Mouse (Mus musculus): Measurements from ENCODE around the gene Anxa9. TPM values are rescaled to one million over a fixed set of nuclear protein-coding genes. Genes with fewer than 3 reads are reported as not detected.

The Anxa9 gene
- polyA plus RNA-seq, 1 experiment = 0.97 TPM

DNA sequence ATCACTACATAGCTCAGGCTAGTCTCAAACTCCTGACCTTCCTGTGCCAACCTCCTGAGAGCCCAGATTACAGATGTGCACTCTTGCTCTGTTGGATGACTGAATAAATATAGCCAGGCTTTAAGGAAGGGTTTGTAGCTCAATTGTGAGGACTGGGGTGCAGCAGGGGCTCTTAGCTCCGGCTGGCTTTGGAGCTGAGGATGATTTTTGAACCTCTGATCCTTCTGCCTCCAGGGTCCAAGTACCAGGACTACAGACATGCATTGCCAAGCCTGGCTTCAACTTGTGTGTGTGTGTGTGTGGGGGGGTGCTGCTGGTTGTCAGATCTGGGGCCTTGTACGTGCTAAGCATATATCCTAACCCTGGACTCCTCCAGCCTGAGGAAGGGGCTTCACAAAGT, 14.1 kb downstream of the Anxa9 start:
- TF ChIP-seq GATA1 (IDR thresholded peaks at IDR 0.05; ENCODE audit: low read length) = no peak

DNA sequence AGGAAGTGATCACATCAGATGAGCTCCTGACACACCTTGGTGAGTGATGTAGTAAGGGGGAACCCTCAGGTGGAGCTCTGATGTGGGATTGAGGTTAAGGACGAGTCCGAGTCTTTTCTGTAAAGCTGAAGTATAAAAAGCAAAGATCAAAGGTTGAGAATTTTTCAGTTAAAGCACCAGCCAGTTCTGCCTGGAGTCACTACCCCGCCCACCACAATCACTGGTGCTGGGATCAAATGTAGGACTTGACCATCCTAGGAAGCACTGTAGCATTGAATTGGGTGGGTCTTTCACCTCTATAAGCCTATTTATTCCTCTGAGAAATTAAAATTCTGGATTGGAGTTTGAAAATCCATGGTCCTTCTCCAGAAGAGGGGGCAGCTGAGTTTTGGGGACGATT, 15.9 kb downstream of the Anxa9 start:
- no peak for TF ChIP-seq GATA1 (IDR thresholded peaks at IDR 0.05; ENCODE audit: low read length)

DNA sequence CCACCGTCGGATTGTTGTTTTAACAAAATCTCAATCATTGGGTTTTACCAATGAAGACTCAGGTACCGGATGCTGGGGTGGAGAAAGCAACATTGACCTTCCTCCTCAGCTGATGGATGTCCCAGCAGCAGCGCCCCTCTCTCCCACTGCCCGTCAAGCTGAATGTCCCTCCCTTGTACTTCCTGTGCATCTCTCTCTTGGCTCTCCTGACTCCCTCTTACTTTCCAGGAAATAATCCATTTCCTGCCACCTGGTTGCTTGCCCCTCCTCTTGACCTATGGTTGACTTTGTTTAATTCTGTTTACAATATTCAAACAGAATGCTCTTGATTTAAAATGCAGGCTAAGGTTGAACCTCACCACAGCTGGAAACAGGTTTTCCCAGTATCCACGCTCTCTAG, 16.8 kb downstream of the Anxa9 start:
- TF ChIP-seq GATA1 (IDR thresholded peaks at IDR 0.05; ENCODE audit: low read length) = no peak

DNA sequence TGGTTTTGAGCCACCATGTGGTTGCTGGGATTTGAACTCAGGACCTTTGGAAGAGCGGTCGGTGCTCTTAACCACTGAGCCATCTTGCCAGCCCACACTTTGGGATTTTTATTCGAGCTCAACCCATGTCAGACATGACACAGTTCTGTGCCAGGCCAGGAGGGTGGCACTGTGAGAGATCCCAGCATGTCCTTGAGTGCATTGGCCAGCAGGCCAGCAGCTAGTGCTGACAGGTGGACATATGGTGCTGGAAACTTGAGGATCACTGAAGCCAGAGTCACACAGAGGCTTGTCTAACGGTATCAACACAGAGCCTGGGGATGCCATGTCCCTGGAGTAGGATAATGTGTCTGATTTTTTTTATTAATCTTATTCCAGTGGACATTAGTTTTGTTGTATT, 17.6 kb downstream of the Anxa9 start:
- no peak for TF ChIP-seq GATA1 (IDR thresholded peaks at IDR 0.05; ENCODE audit: low read length)

DNA sequence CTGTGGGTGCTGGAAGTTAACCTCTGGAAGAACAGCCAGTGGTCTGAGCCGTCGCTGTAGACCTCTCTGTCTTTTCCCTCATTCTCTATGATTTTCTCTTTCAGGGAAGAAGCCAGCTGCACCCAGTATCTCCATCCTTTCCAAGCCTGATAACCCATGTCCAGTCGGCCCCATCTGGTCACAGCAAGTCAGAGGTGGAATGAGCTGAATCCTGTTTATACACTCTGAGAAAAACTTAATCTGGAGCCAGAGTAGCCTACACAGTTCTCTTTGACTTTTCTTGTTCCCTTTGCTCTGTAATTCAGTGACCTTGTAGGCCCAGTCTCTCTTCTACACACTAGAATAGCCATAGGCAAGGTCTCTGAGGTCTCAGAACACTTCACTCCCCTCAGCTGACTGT, 19.4 kb downstream of the Anxa9 start:
- TF ChIP-seq GATA1 (IDR thresholded peaks at IDR 0.05; ENCODE audit: low read length) = no peak

DNA sequence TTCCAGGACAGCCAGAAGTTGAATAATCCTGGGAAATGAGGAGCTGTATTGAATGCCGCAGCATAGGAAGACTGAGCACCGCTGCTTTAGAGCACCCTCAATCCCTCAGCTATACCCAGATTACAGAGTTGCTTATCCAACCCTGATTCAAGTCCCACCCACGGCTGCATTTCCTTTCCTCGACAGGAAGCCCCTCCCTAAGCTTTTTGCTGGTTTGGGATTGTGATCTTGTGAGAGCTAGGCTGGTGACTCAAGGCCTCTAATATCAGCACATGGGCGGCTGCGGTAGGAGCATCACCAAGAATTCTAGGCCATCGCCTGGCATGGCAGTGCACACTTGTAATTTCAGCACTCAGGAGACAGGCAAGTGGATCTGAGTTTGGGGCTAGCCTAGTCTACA, 20.5 kb downstream of the Anxa9 start:
- TF ChIP-seq GATA1 (IDR thresholded peaks at IDR 0.05; ENCODE audit: low read length) = no peak

DNA sequence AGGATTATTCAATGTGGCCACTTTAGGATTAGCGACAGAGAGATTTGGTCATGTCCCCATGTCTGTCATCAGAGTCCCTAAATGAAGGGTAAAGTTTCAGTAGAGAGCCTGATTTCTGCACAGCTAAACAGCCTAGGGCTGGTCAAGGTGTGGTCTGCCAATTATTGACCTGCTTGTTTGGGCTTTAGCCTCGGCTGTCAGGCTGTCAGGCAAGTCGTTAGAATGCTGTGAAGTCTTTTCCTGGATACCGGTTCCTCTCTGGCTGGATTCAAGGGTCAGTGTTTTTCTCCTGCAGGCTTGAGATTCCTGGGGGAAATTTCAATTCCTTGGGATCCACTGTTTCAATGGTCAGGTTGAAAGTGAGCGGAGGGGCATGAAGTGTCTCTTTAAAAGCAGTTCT, 21.0 kb downstream of the Anxa9 start:
- no peak for TF ChIP-seq GATA1 (IDR thresholded peaks at IDR 0.05; ENCODE audit: low read length)

DNA sequence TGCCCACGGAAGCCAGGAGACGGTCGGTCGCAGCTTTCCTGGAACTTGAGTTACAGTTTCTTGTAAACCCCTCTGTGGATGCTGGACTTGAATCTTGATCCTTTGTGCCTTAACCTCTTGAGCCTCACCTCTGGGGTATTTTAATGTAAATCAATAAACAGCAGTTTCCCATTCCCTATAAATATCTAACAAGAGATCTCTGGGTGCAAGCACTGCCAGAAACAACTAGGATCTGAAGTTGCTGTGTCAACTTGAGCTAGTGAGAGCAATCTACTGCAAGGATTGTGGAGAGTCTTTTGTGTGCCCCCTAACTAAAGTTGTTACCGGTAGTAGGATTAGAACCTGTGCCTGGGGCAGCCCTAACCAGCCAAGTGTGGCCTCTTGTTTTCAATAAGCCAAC, 21.6 kb downstream of the Anxa9 start:
- TF ChIP-seq GATA1 (IDR thresholded peaks at IDR 0.05; ENCODE audit: low read length) = no peak

DNA sequence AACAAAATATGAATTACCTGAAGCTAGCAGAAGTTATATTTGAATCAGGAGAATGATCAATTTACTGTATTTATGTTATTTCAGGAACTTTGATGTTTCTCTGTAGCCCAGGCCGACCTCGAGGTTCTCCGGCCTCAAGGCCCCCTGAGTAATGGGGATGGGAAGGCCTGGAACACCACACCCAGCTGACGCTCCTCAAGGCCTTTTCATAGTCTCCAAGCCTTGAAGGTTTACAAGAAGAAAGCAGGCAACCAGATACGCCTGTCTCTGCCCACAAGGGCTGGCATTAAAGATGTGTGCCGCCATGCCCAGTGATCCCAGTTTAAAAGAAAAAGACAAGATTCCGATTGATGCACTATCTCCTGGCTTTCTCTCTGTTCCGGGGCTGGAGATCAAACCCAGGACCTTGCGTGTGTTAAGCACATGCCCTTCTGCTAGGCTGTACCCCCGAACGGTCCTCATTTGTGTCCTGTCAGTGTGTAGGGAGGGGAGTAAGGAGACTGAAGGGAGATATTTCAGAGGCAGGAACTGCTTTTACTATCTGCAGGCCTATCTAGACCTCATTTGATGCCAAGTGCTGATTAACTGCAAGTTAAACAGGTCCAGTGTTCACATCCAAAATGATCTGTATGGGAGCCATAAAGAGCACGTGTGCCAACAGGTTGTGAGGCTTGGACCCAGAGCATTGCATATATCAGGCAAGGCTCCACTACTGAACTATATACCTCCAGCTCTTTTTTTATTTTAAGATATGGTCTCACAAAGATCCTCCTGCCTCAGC, 22.3 kb downstream of the Anxa9 start:
- TF ChIP-seq GATA1 (IDR thresholded peaks at IDR 0.05; ENCODE audit: low read length) = peak; percentile 22

DNA sequence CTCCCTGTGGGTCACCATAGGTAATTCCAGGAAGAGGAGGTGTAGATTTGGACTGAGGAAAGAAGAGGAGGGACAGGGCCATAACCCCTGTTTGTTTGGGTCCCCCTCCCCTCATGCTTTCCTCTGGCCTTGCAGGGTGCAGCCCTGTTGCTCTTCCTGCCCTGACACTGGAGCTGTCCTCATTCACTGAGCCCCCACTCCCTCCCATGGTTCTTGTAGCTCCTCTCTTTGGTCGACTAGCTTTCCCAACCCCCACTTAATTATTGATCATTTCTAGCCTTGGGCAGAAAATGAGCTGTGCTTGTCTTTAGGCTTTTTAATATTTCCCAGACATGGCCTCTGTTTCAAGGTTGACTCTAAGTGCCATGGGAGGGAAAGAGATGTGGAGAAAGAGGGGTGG, 22.9 kb downstream of the Anxa9 start:
- TF ChIP-seq GATA1 (IDR thresholded peaks at IDR 0.05; ENCODE audit: low read length) = no peak

DNA sequence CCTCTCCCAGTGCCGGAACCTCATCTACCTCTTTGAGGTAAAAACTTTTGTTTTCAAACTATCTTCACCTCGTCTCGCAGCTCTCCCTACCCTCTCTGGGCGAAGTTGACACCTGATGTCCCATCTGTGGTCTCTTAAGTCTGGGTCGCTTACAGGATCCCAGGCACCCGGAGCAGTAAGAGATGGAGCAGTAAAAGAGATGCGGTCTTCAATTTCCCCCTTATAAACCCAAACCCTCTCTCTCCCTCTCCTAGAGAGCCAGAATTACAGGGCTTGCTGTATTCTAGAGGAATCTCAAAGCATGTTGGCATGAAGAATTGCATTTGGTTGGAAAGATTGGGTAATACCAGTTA, 23.4 kb downstream of the Anxa9 start:
- TF ChIP-seq GATA1 (IDR thresholded peaks at IDR 0.05; ENCODE audit: low read length) = no peak

DNA sequence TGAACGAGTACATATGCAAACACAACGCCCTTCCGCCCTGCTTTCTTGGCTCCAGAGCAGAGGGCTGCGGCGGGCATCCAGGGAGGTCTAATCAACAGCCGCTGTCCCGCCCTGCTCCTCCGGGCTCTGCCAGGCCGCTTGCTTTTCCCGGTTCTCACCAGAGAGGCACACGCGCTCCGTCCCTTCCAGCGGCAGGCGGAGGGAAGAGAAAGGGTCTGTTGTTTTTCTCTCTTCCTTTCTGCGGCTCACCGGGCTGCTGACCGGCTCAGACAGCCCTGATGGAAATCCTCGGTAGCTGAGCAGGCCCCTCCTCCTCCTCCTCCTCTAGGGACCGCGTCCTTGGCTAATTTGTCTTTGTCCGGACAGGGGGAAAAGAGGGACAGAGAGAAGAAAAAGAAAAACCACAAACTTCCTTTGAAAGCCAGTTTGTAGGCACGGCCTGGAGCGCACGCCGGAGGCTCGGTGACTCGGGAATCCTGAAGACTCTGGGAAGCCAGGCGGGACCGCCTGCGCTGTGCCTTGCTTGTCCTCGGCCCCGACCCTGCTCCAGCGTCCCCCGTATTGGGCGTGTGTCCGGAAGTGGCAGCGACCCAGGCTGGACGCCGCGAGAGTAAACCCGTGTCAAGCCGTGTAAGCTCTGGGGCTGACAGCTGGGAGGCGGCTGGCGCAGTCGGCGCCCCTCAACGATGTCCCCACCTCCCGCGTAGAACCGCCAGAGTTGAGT, 23.9 kb downstream of the Anxa9 start:
- no peak for TF ChIP-seq GATA1 (IDR thresholded peaks at IDR 0.05; ENCODE audit: low read length)

DNA sequence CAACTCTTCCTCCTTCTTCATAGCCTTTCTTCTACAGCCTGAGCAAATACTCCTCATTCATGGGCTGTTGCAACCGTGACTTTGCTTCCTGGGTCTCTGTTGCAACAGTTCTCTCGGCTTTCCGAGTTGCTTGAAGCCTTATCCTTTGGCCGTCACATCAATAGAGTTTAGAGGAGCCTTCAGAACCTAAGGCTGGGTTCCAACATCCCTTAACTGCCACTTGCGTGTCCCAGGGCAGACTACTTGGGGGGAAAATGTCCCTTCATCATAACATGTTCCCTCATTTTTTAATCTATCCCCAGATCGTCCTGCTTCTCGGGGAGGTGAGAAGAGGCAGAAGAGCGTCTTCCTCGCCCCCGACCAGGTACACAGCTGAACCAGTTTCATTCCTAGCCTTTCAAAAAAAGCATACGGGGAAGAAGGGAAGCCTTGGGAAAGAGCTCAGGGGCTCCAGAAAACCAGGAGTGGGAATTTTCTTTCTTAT, 24.6 kb downstream of the Anxa9 start:
- no peak for TF ChIP-seq GATA1 (IDR thresholded peaks at IDR 0.05; ENCODE audit: low read length)

DNA sequence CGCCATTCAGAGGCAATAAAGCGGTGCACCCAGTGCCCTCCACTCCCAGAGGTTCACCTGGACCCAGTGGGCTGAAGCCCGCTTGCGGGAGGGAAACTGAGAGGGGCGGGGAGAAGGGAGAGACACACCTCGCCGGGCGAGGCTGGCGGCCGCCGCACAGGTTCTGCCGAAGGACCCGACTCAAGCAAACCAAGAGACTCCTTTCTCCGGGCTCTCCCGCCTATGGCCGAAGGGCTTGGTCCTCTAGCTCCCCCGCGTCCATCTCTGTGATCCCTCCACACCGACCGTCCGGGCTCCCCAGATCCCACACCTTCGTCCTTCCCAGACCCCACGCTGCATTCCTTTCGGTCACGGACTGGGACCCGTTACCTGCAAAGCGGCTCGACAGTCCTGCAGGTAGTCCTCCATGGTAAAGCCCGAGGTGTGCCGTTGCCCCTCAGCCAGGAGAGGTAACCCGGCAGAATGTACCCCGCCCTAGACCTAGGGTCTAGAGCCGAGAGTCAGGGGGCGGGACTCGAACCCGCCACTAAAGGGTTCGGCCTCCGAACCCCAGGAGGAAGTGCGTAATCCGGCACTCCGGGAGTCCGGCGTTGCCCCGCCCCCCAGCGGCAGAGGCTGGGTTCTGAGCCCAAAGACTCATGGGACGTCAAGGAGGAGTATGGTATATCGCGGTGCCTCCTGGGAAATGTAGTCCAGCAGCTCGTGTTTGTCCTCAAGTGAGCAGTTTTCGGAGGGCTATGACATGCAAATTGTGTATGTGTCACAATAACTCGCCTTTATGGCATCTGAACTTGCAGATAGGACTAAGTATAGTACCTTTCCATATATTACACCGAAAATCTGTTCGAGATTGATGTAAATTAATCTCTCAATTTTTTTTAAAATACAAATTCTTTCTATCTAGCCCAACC, 25.5 kb downstream of the Anxa9 start, which contains the start of the genes Mindy1 and Prune1:
Gene Mindy1, plus strand, starts transcription at position 130 of the 911 bp plus-strand sequence.
Gene Prune1, minus strand, starts transcription at position 861 of the 911 bp plus-strand sequence.
- TF ChIP-seq GATA1 (IDR thresholded peaks at IDR 0.05; ENCODE audit: low read length) = no peak

DNA sequence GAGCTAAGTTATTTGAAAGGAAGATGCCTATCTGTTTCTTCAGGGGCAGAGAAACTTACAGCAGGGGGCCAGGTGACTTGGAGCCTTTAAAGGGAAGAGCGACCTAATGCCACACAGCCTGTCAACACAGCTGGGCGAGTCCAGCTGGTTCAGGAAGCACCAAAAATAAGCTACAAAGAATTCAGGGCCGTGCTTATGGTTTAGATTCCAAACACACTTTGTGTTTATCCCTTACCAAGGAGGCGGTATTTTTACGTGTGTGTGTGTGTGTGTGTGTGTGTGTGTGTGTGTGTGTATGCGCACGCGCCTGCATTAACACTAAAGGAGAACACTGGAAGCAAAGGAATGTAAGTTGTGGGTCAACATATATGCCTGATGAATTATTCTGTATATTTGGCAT, 26.2 kb downstream of the Anxa9 start:
- no peak for TF ChIP-seq GATA1 (IDR thresholded peaks at IDR 0.05; ENCODE audit: low read length)

DNA sequence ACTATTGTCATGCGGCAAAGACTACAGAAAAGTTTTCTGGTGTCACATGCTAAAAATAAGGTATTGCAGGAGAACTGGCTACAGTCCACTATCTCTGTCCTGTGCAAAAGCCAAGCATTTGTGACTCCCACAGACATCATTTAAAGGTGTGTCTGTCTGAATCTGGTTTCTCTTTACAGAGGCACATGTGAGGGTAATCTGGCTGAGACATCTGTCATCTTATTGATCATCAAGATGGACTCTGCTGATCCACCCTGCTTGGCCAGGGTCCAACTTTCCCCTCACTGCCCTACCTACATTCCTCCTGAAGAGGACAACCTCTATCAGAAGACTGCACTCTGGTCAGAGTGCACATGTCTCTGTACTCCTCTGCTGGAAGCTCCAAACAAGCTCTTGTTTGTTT, 29.8 kb downstream of the Anxa9 start:
- TF ChIP-seq GATA1 (IDR thresholded peaks at IDR 0.05; ENCODE audit: low read length) = no peak
